Mouse (Mus musculus) duodenum, adult 2 months (tissue): ENCODE measurements around the gene Rpia. TPM values are rescaled to one million over a fixed set of nuclear protein-coding genes. Genes with fewer than 3 reads are reported as not detected.

Experiments
- polyA plus RNA-seq: library from polyadenylated mRNA; depleted of rRNA; stranded (reverse); fragments of >200 nt; gene quantifications from 2 replicates; pipeline ENCODE4 v1.2.3, GENCODE M21; 2012; ENCODE audit warnings: low replicate concordance; rRNA removed

Gene Rpia
- polyA plus RNA-seq, result 7.9 and 9.7 TPM in 2 replicates

GRCm38 (mm10) chr6:70791824-70792535, at the start of gene Rpia:
Rpia (minus strand) TSS chr6:70792232.

Other genes starting within 250 kb of the Rpia start
- 7.2 and 19.6 TPM in 2 replicates for gene Eif2ak3, start 52.3 kb upstream of the Rpia start, polyA plus RNA-seq
- not detected in 2 replicates for gene Tex37, start 126.7 kb upstream of the Rpia start, polyA plus RNA-seq
- not detected in 2 replicates for gene Foxi3, start 164.3 kb upstream of the Rpia start, polyA plus RNA-seq